Mouse (Mus musculus) layer of hippocampus, adult 2 months (tissue): ENCODE data around the gene Serpinb1b. TPM values are rescaled to one million over a fixed set of nuclear protein-coding genes. Genes with fewer than 3 reads are reported as not detected.
"Not testable (repeated sequence)": the region's sequence is repeated elsewhere in the genome, so short reads cannot be mapped to it uniquely, and the experiment has no call there.

Experiments
- DNase-seq, 2 experiments: peaks; one replicate each; pipeline ENCODE4 v3.0.0; 2022; ENCODE audit warnings: low spot score in 2 of 2
- H3K27ac ChIP-seq: fragments of 200-600 bp; 2 replicates; pipeline ENCODE4 v1.8.1; 2022
- H3K4me3 ChIP-seq: fragments of 200-600 bp; 2 replicates; pipeline ENCODE4 v1.8.1; 2022; ENCODE audit warnings: mild to moderate bottlenecking
- CTCF ChIP-seq: fragments of 200-600 bp; conservative IDR thresholded peaks from 2 replicates; pipeline ENCODE4 v1.8.1; 2022; ENCODE audit warnings: antibody characterized with exemption, mild to moderate bottlenecking, moderate library complexity
- long read RNA-seq, 2 experiments: library from polyadenylated mRNA; stranded (forward); transcript quantifications; one replicate each; pipeline ENCODE4 v2.0.0; 2021; ENCODE audit warnings: borderline mapping rate in 2 of 2
- total RNA-seq, 2 experiments: library from RNA; stranded (reverse); gene quantifications; 2 replicates each; pipeline ENCODE4 v1.2.3; 2021

Serpinb1b gene
- total RNA-seq, result under 1 TPM; 0.42 to 0.44 TPM
- long read RNA-seq, experiment 1, partial matches to known transcripts, result 0 of 1 reads
- long read RNA-seq, experiment 1, other reads (novel, unspliced or antisense), result 1 of 1 reads
- long read RNA-seq, experiment 2, partial matches to known transcripts, result 0 of 1 reads
- long read RNA-seq, experiment 2, other reads (novel, unspliced or antisense), result 1 of 1 reads

DNA sequence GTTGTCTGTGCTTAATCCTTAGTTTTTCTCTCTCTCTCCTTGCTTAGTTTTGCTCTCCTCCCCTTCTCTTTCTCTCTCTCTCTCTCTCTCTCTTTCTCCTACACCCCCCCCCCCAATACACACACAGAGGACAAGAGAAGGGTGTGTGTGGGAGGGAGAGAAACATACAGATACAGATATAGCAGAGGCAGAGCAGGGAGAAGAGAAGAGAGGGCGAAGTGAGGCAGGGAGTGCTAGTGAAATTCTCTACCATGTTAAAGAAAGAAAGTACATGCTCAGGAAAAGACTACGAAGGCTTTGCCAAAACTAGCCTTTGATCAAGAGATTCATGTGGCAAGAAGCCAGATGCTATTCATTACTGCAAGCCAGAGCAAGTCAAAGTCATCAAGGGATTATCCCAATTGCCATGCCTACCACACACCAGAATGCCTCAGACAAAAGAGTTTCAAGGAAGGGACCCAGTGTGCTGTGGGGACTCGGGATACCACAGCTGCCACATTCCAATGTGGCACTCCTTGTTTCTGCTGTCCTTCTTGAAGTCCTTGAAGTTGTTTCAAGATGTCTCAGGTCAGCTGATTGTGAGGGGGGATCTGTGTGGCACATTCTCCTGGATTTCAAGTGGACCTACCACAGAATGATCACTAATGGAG is at the start of gene Serpinb1b:
Gene Serpinb1b, plus strand, starts transcription at position 520 of the 650 bp plus-strand sequence.
- no peak for TF ChIP-seq CTCF
- Histone ChIP-seq H3K27ac (no peak within 1 kb of the TSS), H3K4me3 (no peak within 1 kb of the TSS)
- DNase-seq, result no peak

DNA sequence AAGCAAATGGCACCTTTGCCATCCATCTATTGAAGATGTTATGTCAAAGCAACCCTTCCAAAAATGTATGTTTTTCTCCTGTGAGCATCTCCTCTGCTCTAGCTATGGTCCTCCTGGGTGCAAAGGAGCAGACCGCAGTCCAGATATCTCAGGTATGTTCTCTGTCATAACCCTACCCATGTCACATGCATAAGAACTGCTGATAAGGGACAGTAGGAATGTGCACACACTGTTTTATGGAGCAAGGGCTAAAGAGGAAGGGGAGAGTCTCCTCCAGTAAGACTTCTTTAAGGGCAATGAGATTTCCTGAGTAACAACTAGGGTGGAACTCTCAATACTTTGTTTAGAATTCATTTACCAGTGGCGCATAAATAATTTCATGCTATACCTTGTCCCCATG is 48.9 kb upstream of the Serpinb1b start:
- H3K4me3 ChIP-seq, DNase-seq, H3K27ac ChIP-seq: not testable (repeated sequence)

DNA sequence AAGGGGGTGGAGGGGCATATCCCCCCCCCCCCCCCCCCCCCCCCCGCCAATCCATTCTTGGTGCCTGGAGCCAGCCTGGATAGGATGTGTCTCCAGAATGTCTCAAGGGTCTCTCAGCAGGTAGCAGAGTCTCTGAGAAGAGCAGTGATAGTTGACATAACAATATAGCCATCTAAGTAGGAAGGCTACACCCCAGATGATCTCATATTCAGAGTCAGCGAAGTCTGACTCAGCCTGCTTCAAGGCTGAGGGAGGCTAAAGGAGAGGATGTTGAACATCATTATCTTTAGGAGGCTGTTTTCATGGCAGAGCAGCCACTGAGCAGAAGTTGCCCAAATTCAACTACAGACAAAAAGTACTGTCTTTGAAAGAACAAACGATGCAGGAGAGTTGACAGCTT is 48.1 kb upstream of the Serpinb1b start:
- TF ChIP-seq CTCF, result no peak
- H3K27ac ChIP-seq, result no peak overlapping the region

DNA sequence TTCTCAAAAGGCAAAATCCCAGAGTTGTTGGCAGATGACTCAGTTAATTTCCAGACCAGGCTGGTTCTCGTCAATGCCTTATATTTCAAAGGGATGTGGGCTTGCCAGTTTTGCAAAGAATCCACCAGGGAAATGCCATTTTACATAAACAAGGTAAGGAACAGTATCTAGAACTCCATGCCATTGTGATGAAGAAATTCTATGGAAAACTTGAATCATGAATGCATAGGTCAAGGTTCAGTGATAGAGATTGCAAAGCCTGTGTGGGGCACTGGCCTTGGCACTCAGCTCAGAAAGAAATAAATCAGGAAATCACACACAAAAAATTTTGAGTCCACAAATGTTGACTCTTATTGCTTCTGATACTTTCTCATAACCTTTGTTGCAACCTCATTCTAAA is 42.9 kb upstream of the Serpinb1b start:
- no peak for TF ChIP-seq CTCF
- H3K4me3 ChIP-seq, result no peak overlapping the region

More for the DNA sequence above, 48.1 kb upstream of the Serpinb1b start:
- no peak overlapping the region for H3K4me3 ChIP-seq
- no peak for DNase-seq

DNA sequence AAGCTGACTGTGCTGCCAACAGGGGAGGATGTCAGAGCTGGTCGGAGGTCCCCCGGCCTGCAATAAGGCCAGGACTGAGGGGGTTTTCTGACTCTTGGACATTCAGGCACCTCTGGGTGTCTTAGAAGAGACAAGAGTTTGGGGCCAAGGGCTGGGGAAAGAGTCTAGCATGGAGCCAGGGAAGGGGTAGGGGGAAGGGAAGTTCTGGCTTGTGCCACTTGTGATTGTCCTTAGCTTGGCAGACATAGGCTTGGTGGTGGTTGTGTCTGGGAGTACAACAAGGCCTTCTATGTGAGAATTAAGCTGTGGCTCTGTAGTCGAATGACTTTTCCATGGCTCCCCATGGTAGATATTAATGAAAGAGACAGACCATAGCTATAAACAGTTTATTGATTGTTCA is 34.8 kb upstream of the Serpinb1b start:
- TF ChIP-seq CTCF, result no peak
- Histone ChIP-seq H3K27ac (no peak overlapping the region), H3K4me3 (no peak overlapping the region)
- no peak for DNase-seq

More for the DNA sequence above, 42.9 kb upstream of the Serpinb1b start:
- no peak overlapping the region for H3K27ac ChIP-seq
- no peak for DNase-seq

DNA sequence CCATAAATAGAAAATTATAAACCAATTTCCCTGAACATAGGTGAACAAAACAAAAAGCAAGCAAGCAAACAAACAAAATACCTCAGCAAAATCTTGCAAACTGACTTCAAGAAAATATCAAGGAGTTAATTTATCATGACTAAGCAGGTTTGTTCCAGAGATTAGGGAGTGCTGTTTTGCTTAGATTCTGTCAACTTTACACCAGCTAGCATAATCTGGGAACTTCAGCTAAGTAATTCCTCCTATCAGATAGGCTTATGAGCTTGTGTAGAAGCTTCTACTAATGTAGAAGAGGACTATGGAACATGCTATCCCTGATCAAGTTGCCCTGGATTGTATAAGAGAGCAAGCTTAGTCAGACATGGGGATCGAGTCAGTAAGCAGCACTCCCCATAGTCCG is 31.1 kb upstream of the Serpinb1b start:
- no peak for DNase-seq
- H3K4me3 ChIP-seq, result no peak overlapping the region
- TF ChIP-seq CTCF, result no peak
- H3K27ac ChIP-seq, result no peak overlapping the region

DNA sequence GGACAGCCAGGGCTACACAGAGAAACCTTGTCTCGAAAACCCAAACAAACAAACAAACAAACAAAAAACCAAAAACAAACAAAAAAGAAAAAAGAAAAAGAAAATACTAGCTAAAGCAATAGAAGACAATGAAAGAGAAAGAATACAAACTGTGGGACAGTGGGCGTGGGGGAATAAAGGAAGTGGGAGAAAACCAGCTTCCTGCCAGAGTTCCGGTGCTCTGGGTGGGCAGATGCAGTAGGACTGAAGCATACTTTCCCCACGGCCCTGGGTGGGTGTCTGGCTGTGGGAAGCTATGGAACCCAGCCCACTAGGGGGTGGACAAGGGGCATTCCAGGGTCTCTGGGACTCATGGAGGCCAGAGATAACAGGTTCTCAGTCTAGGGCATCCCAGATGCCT is 30.2 kb upstream of the Serpinb1b start:
- no peak for TF ChIP-seq CTCF
- no peak for DNase-seq
- Histone ChIP-seq H3K27ac (no peak overlapping the region), H3K4me3 (no peak overlapping the region)

DNA sequence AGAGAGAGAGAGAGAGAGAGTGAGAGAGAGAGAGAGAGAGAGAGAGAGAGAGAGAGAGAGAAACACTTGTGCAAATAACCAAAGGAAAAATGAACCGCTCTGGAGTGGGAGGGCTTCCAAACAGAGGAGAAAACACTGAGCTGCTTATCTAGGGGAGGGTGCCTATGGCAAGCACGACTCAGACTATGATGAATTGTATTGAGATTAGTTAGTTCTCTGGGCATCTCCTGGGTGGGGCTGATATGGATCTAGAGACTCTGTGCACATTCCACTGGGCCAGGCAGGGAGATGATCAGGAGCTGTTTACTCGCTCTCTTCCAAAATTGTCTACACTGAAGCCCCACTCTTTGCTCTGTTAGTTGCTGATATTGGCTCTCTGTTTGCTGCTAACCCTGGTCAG is 26.7 kb upstream of the Serpinb1b start:
- no peak for TF ChIP-seq CTCF
- no peak overlapping the region for H3K4me3 ChIP-seq

DNA sequence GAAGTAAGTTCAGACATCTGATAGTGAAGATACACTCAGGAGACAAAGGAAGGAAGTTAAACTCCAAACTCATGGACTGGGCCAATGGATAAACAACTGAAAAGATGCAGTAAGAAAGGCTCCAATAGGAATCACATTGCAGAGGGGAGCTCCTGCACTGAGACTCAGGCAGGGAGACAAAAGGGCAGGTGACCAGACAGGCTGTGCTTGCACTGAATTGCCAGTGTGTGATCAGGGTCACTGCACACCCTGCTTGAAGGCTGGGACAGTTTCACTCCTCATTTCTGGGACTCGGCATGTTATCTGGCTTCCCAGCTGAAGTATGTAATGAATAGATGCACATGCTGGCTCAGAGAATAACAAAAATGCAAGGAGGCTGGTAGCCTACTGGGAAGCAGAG is 15.3 kb upstream of the Serpinb1b start:
- TF ChIP-seq CTCF, result no peak
- H3K4me3 ChIP-seq, result no peak overlapping the region
- no peak for DNase-seq
- H3K27ac ChIP-seq, result no peak overlapping the region

More for the DNA sequence above, 26.7 kb upstream of the Serpinb1b start:
- no peak overlapping the region for H3K27ac ChIP-seq
- no peak for DNase-seq

DNA sequence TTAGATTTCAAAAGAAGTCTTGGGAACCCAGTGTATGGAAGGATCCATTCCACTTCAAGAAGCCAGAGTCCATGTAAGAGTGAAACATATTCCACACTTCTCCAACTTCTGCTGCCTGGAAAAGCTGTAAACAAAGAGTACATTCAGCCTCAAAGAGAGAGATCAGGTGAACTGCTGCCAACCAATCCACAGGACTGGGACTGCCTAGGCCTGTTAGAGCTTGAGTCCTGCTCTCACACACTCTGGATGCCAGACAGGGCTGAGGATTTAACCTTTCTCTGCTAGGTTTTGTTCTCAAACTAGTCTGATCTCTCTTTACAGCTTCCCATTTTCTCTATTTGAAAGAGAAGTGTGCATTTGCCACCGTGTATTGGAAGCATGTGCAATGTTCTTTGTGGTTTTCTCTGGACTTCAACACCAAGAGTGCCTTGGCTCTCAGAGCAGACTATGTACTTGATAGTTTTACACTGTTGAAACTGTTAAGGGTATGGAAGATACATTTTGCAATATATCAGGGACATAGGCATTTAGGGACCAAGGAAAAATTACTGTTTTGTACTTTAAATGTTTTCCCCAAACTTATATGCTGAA is 10.9 kb upstream of the Serpinb1b start:
- no peak for TF ChIP-seq CTCF
- no peak for DNase-seq

DNA sequence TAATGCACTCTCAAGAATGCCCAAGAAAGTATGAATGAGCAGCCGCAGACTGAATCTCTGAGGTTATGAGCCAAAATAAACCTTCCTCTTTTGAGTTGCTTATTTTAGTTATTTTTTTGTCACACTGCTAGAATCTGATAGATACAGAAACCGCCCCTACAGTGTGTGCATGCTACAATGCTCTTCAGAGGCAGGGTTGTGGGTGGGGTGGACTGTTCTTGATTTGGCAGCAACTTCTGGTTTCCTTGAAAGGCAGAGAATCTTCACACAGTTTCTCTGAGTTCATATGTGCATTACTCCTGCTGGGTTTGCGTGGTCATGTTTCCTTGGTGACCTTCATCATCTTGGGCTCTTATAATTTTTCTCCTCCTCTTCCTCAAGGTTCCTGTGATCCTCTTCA is 10.2 kb upstream of the Serpinb1b start:
- no peak for TF ChIP-seq CTCF
- no peak for DNase-seq
- Histone ChIP-seq H3K4me3 (no peak overlapping the region), H3K27ac (no peak overlapping the region)

More for the DNA sequence above, 10.9 kb upstream of the Serpinb1b start:
- Histone ChIP-seq H3K4me3 (no peak overlapping the region), H3K27ac (no peak overlapping the region)

DNA sequence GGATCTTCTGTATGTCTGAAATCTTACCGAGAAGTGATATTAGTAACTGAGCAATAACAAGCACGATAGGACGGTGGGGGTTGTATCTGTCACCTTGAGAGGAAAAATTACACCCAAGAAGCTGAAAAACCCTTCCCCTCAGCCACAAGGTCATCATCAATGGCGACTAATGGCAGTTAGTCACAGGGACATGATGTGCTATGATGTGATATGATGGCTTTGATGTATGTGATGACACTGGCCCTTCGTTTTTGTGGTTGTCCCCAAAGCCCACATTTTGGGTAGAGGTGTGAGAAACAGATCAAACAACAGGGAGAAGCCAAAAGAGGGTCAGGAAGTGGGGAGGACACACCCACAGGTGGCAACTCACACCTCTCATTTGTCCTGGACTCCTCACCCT is 6.6 kb upstream of the Serpinb1b start:
- TF ChIP-seq CTCF, result no peak
- no peak overlapping the region for H3K27ac ChIP-seq
- DNase-seq, result no peak
- no peak overlapping the region for H3K4me3 ChIP-seq

DNA sequence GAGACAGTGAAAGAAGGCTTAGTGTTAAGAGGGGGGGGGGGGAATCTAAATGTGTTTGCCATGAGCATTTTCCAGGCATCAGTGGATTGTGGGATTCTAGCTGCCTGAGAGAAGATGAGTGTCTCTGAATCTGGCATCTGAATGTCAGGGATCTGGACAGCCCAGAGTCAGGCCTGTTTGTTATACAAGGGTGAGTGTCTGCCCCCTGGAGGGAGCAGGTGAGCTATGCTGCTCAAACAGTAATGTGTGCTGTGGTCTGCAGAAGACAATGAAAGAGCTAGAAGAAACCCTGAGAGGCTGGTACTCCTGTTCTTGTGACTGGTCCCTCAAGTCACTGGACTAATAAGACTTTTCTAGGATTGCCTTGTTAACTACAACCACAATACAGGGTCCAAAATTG is 4.3 kb upstream of the Serpinb1b start:
- TF ChIP-seq CTCF, result peak; percentile 69
- no peak for DNase-seq
- Histone ChIP-seq H3K27ac (no peak overlapping the region), H3K4me3 (no peak overlapping the region)

DNA sequence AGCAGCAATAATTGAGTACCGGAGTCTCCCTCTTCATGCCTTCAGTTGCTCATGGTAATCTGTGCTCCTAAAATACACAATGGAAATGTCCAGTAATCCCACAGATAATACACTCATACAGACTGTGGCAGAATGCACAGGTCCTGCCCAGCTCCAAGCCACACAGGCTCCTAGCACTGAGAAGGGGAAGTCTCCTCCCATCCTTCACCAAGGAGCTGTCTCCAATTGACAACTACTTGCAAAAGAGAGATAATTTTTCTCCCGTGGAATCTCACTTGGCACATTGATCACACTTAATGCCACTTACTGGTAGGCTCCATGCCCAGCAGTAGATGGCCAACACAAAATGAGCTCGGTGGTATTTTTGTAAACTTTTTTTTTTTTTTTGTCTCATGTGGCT is 2.1 kb upstream of the Serpinb1b start:
- DNase-seq, result no peak
- H3K4me3 ChIP-seq, result no peak overlapping the region
- no peak for TF ChIP-seq CTCF
- no peak overlapping the region for H3K27ac ChIP-seq
